Mouse (Mus musculus): Measurements from ENCODE around the gene Zfp9.

The Zfp9 gene

DNA sequence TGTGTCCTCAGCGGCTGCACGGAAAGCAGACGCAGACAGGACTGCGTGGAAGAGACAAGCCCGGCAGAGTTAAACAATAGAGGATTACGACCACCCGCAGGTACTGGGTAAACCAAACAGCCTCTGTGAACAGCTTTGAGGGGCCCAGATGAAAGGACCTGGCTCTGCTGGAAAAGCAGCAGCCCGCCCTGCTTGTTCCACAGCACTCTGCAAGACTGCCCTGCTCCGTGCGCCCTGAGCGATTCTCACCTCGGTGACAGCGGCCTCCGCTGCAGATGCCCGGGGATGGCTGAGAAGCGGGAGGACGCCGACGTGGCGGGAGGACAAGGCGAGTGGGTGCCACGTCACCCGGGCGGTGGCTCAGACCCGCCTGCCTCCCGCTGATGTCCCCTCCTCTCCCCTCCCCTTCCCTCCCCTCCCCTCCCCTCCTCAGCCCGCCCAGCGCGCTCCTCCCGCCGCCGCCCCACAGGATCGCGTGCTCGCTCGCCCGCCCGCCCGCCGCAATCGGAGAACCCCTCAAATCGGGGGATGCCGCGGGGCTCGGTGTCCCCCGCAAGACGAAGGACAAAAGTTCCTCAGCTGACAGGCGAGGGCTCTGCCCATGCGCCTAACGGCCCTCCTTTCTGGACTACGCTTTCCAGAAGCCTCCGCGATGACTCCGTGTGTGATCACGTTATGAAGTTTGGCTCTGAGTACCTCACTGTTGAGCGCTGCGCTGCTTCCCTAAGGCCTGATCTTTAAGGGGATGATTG is at the start of gene Zfp9:
Gene Zfp9 (minus strand): TSS at position 364 of the 752 bp plus-strand sequence.
- peak; percentile 31 to 70 for DNase-seq (ENCODE audit: low spot score in 2 of 2)

GRCm38 (mm10) chr6:118520668-118521067 is 41.5 kb upstream of the Zfp9 start:
- no peak for DNase-seq (ENCODE audit: low spot score in 2 of 2)

DNA sequence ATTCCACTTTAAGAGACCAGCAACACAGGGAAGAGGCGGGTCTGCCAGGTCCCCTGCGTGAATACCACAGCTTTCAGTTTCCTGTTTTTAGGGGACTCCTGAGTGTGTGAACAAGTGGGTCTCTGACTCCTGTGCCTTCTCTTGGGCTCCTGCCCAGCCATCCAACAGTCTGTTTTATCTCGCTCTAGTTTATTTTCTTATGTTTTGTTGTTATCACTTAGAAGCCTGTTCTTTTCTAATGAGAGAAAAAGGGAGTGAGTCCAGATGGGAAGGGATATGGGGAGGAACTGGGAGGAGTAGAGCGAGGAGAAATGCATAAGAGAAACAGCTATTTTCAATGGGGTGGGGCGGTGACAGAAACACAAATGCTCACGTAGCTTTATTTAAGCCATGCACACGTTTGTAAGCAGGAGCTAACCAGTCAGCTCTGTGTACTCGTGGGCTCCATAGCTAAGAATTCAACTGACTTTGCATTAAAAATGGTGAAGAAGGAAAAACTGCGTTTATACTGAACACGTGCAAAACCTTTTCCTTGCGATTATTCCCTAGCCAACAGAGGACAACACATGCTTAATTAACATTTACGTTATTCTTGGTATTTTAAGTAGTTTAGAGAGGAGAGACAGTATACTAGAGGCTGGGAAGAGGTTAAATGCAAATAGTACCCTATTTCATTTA is 34.4 kb upstream of the Zfp9 start:
- no peak for DNase-seq (ENCODE audit: low spot score in 2 of 2)

- DNase-seq (ENCODE audit: low spot score in 2 of 2), result no peak
Observed at GRCm38 (mm10) chr6:118499010-118499409, 19.9 kb upstream of the Zfp9 start.

DNA sequence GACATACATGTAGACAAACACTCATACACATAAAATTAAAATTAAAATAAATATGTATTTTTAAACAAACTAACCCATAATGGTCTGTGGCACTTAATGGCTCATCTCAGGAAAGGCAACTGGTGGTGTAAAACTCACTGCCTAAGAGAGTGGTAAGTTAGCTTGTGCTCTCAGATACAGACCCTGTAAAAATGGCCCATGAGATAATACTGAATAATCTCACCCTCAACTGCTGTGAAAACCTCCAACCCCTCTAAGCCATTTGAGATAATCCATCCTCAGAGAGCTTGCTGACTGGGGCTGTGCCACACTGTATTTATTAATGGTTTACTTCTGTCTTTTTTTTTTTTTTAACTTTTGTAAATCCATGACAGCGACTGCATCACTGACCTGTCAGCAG is 3.0 kb upstream of the Zfp9 start:
- no peak for DNase-seq (ENCODE audit: low spot score in 2 of 2)

- DNase-seq (ENCODE audit: low spot score in 2 of 2), result no peak
Observed at GRCm38 (mm10) chr6:118477875-118478785, 990 bp downstream of the Zfp9 start.

DNA sequence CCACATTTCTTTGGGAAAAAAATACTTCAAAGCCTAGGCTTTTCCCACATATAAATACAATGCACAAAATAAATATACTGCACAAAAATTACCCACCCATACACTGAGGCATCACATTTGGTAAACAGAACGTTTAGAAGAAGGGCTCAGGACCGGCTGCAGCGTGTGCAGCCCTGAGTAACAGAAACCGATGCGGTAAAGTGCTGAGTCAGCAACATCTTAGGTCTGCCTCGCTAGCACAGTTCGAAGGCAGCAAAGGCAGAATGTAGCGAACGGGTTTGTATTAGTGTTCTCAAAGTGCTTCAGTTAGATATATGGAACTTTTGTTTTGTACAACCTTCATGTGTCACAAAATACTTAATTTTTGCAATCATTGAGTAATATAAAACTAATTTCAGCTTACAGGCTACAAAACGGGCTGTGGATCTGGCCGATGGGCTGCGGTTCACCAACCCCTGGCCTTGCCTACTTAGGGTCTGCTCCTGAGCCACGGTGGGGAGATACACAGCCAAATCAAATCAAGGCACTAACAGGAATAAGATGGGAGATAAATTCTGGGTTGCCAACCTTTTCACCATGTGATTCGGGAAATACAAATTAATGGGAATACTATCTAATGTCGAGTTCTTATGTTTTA is 16.9 kb downstream of the Zfp9 start:
- no peak for DNase-seq (ENCODE audit: low spot score in 2 of 2)

DNA sequence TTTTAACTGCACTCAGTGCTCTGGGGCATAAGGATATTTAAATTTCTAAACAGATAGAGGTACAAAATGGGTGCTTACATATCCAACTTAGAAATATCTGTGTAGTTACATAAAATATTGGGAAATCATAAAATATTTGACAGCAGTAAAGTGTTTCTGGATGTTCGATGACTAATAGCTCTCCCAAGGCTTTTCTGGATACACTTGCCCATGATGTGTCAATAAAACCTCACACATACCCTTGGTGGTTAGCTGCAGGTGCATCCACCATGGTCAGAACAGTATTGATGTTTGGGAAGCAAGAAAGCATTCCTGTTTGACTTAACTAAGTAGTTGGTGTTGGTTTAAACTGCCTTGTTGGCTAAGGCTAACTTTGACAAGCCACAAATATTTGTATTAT is 21.4 kb downstream of the Zfp9 start:
- DNase-seq (ENCODE audit: low spot score in 2 of 2), result no peak

- peak; percentile 59 to 84 for DNase-seq (ENCODE audit: low spot score in 2 of 2)
Observed at GRCm38 (mm10) chr6:118455042-118455631, 24.0 kb downstream of the Zfp9 start, which contains the start of gene Zfp248. Gene Zfp248 (minus strand): TSS chr6:118455528.

DNA sequence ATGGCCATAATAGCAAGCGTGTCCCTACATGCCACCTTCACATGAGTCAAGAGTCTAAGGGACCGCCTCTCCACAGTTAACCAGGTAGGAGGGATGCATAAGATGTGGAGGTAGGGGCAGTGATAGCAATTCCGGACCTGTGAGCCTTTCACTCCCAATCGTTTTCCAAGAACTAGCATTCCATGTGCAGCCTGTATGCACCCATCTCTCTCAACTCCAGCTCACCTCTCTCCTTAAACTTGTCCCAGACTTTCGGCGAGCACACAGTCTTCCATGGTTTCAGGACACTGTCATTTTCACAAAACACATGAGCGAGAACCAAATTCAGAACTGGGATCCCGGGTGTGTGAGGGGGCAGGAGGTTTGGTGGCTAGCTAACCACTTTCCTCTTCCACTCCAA is 24.7 kb downstream of the Zfp9 start:
- DNase-seq (ENCODE audit: low spot score in 2 of 2), result no peak

- no peak for DNase-seq (ENCODE audit: low spot score in 2 of 2)
Observed at GRCm38 (mm10) chr6:118431502-118431901, 47.6 kb downstream of the Zfp9 start.

GRCm38 (mm10) chr6:118426666-118427065 is 52.5 kb downstream of the Zfp9 start:
- no peak for DNase-seq (ENCODE audit: low spot score in 2 of 2)

DNA sequence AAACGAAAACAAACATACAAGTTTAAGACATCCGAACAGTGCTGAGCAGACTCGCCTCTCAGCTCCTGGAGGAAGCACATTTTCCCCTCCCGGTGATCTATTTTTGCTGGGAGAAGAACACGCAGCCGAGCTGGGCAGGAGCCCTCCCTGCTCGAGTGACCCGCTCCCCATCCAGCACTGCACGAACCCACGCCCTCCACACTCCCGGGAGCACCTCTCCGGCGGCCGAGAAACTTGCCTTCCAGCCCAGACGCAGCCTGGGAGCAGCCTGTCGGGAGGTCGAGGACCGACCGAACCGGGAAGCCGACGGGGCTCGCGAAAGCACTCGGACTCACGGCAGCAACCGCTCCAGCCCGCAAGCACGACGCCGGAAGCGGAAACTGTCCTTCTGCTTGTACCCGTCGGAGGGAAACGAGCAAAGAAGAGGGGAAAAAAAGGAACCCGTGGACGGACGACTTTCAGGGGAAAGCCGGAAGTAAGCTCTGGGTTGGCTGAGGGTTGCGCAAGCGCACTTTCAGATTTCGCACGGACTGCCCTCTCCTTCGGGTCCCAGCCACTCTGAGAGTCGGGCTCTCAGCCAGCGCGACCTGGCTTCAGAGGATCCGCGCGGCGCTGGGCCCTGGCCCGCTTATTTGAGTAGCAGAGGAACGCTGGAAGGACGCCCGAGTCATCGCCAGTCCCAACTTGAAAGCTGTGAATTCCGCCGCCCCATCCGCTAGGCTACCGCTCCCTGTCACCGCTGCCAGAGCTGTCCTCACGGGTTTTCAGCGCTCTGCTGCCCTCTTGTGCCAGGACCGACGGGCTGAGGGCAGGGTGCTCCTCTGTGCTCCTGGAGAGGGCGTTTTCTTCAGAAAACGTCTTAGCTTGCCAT is 59.8 kb downstream of the Zfp9 start, which contains the start of gene Bms1:
Gene Bms1 (minus strand): TSS at position 425 of the 871 bp plus-strand sequence.
- peak; percentile 90 to 96 for DNase-seq (ENCODE audit: low spot score in 2 of 2)

Measured in spleen, postnatal 4 days (tissue).